Mouse (Mus musculus) stomach, embryonic 16.5 days (tissue): ENCODE results near the gene Cd19. TPM values are rescaled to one million over a fixed set of nuclear protein-coding genes. Genes with fewer than 3 reads are reported as not detected.

Source experiments
- ATAC-seq: fragments of 200-750 bp; cut with Nextera tagmentation; 2 replicates; pipeline ENCODE4 v1.8.0; 2017; ENCODE audit warnings: moderate number of reproducible peaks, moderate TSS enrichment; ENCODE audit not compliant: insufficient read depth, low FRiP score
- H3K27ac ChIP-seq: fragments of 300-500 bp; sonication (generic); 2 replicates; pipeline ENCODE4 v1.5.1; 2014; ENCODE audit warnings: low read length
- H3K27me3 ChIP-seq: fragments of 300-500 bp; sonication (generic); 2 replicates; pipeline ENCODE4 v1.6.1; 2014; ENCODE audit warnings: low read length, control low read depth, mixed read lengths; ENCODE audit not compliant: control insufficient read depth, insufficient read depth
- H3K36me3 ChIP-seq: fragments of 300-500 bp; sonication (generic); 2 replicates; pipeline ENCODE4 v1.6.1; 2014; ENCODE audit warnings: low read length; ENCODE audit not compliant: control insufficient read depth, insufficient read depth
- H3K4me1 ChIP-seq: fragments of 300-500 bp; sonication (generic); 2 replicates; pipeline ENCODE4 v1.6.1; 2014; ENCODE audit warnings: low read length, control low read depth, mixed read lengths; ENCODE audit not compliant: control insufficient read depth, insufficient read depth
- H3K4me2 ChIP-seq: fragments of 300-500 bp; sonication (generic); 2 replicates; pipeline ENCODE4 v1.6.1; 2014; ENCODE audit warnings: low read depth, low read length, mixed read lengths
- H3K4me3 ChIP-seq: fragments of 300-500 bp; sonication (generic); replicated peaks from 2 replicates; pipeline ENCODE4 v1.5.1; 2014; ENCODE audit warnings: mild to moderate bottlenecking, low read length
- H3K9ac ChIP-seq: fragments of 300-500 bp; sonication (generic); 2 replicates; pipeline ENCODE4 v1.6.1; 2014; ENCODE audit warnings: low read length
- H3K9me3 ChIP-seq: fragments of 300-500 bp; sonication (generic); replicated peaks from 2 replicates; pipeline ENCODE4 v1.6.1; 2016; ENCODE audit warnings: low read length, control low read depth; ENCODE audit not compliant: control insufficient read depth
- WGBS: fragments of 180-500 bp; shearing (Covaris S2); extraction: QIAGEN DNeasy Blood & Tissue Kit; methylation state at CpG from one replicate; pipeline ENCODE4 v1.1.7; 2014; 5-methylcytosine and 5-hydroxymethylcytosine counted together
- polyA plus RNA-seq: library from polyadenylated mRNA; unstranded; fragments of >200 nt; fragmentation: Nextera tagmentation; extraction: Ambion mirVana; gene quantifications from 2 replicates; pipeline ENCODE4 v1.2.1, GENCODE M21; 2015

Gene Cd19
- polyA plus RNA-seq, 1 experiment from 2014 or later: 0.75 TPM

- Histone ChIP-seq H3K4me1 (peaks cover 10% of the 10 kb centered on the region), H3K4me2 (peak within 1 kb of the TSS; percentile 96), H3K27ac (peak within 1 kb of the TSS; percentile 63), H3K27me3 (no peaks in the 10 kb centered on the region), H3K9me3 (no peaks in the 10 kb centered on the region), H3K9ac (peak within 1 kb of the TSS; percentile 81), H3K4me3 (peak within 1 kb of the TSS; percentile 80), H3K36me3 (no peaks in the 10 kb centered on the region)
- under 1% methylated on average over 33 of the region's 33 CpGs for WGBS
- ATAC-seq: peak; percentile 97
These were observed 37.2 kb downstream of the Cd19 start, which contains the start of gene Spns1 for GRCm38 (mm10) chr7:126377278-126378158. TSS of gene Spns1 (minus strand) at chr7:126377450.

- peak overlapping the region; percentile 81 for H3K9ac ChIP-seq
- H3K27ac ChIP-seq: no peak overlapping the region
- H3K36me3 ChIP-seq: no peaks in the 10 kb centered on the region
- peak overlapping the region; percentile 96 for H3K4me2 ChIP-seq
- ATAC-seq: peak; percentile 52; the same call in 1 of the 2 replicates
- 1% methylated on average over 27 of the region's 27 CpGs for WGBS
- no peaks in the 10 kb centered on the region for H3K27me3 ChIP-seq
- peaks cover 10% of the 10 kb centered on the region for H3K4me1 ChIP-seq
- H3K4me3 ChIP-seq: peak overlapping the region; percentile 80
- no peaks in the 10 kb centered on the region for H3K9me3 ChIP-seq
These were observed 37.8 kb downstream of the Cd19 start for GRCm38 (mm10) chr7:126376903-126377277.

GRCm38 (mm10) chr7:126375012-126375411 lies 39.7 kb downstream of the Cd19 start:
- Histone ChIP-seq H3K4me1 (peaks cover 10% of the 10 kb centered on the region), H3K9me3 (no peaks in the 10 kb centered on the region), H3K9ac (no peak overlapping the region), H3K4me2 (no peak overlapping the region), H3K4me3 (no peak overlapping the region), H3K27ac (no peak overlapping the region), H3K36me3 (no peaks in the 10 kb centered on the region), H3K27me3 (no peaks in the 10 kb centered on the region)
- WGBS: 69% methylated on average over 5 of the region's 5 CpGs
- ATAC-seq: no peak

GRCm38 (mm10) chr7:126374526-126374925 lies 40.2 kb downstream of the Cd19 start:
- no peak for ATAC-seq
- WGBS: 70% methylated on average over 6 of the region's 6 CpGs

GRCm38 (mm10) chr7:126373007-126373406 lies 41.7 kb downstream of the Cd19 start:
- Histone ChIP-seq H3K9me3 (no peaks in the 10 kb centered on the region), H3K27me3 (no peaks in the 10 kb centered on the region), H3K36me3 (no peaks in the 10 kb centered on the region), H3K4me1 (peaks cover 9% of the 10 kb centered on the region), H3K9ac (no peak overlapping the region), H3K27ac (no peak overlapping the region), H3K4me3 (no peak overlapping the region), H3K4me2 (no peak overlapping the region)
- no peak for ATAC-seq
- WGBS: 87% methylated on average over 9 of the region's 9 CpGs

More at GRCm38 (mm10) chr7:126374526-126374925, 40.2 kb downstream of the Cd19 start:
- Histone ChIP-seq H3K27ac (no peak overlapping the region), H3K9me3 (no peaks in the 10 kb centered on the region), H3K27me3 (no peaks in the 10 kb centered on the region), H3K36me3 (no peaks in the 10 kb centered on the region), H3K4me3 (no peak overlapping the region), H3K4me2 (no peak overlapping the region), H3K9ac (no peak overlapping the region), H3K4me1 (peaks cover 10% of the 10 kb centered on the region)

GRCm38 (mm10) chr7:126369393-126369792 lies 45.3 kb downstream of the Cd19 start, which contains the start of gene Lat:
TSS of gene Lat (minus strand) at chr7:126369570.
- H3K9me3 ChIP-seq: no peaks in the 10 kb centered on the region
- H3K9ac ChIP-seq: no peak within 1 kb of the TSS
- 67% methylated on average over 13 of the region's 13 CpGs for WGBS
- no peaks in the 10 kb centered on the region for H3K4me1 ChIP-seq
- no peaks in the 10 kb centered on the region for H3K36me3 ChIP-seq
- no peak within 1 kb of the TSS for H3K27ac ChIP-seq
- no peak within 1 kb of the TSS for H3K4me2 ChIP-seq
- no peaks in the 10 kb centered on the region for H3K27me3 ChIP-seq
- no peak for ATAC-seq
- H3K4me3 ChIP-seq: no peak within 1 kb of the TSS

GRCm38 (mm10) chr7:126368367-126368766 lies 46.3 kb downstream of the Cd19 start:
- no peaks in the 10 kb centered on the region for H3K9me3 ChIP-seq
- H3K4me1 ChIP-seq: no peaks in the 10 kb centered on the region
- no peak overlapping the region for H3K9ac ChIP-seq
- H3K36me3 ChIP-seq: no peaks in the 10 kb centered on the region
- H3K4me3 ChIP-seq: no peak overlapping the region
- 85% methylated on average over 8 of the region's 8 CpGs for WGBS
- H3K27me3 ChIP-seq: no peaks in the 10 kb centered on the region
- no peak for ATAC-seq
- H3K4me2 ChIP-seq: no peak overlapping the region
- no peak overlapping the region for H3K27ac ChIP-seq

- Histone ChIP-seq H3K27ac (no peak overlapping the region), H3K4me3 (no peak overlapping the region), H3K4me1 (no peaks in the 10 kb centered on the region), H3K36me3 (no peaks in the 10 kb centered on the region), H3K9me3 (no peaks in the 10 kb centered on the region), H3K9ac (no peak overlapping the region), H3K4me2 (no peak overlapping the region), H3K27me3 (no peaks in the 10 kb centered on the region)
- WGBS: 86% methylated on average over 10 of the region's 10 CpGs
- ATAC-seq: no peak
These were observed 47.1 kb downstream of the Cd19 start for GRCm38 (mm10) chr7:126367636-126368035.

- Histone ChIP-seq H3K4me2 (no peak overlapping the region), H3K4me1 (no peaks in the 10 kb centered on the region), H3K9me3 (no peaks in the 10 kb centered on the region), H3K4me3 (no peak overlapping the region), H3K27me3 (no peaks in the 10 kb centered on the region), H3K36me3 (no peaks in the 10 kb centered on the region), H3K9ac (no peak overlapping the region), H3K27ac (no peak overlapping the region)
- no peak for ATAC-seq
- 71% methylated on average over 6 of the region's 6 CpGs for WGBS
These were observed 51.7 kb downstream of the Cd19 start for GRCm38 (mm10) chr7:126363038-126363437.
